Mouse (Mus musculus) thymus, adult 2 months (tissue): ENCODE measurements around the gene Ppm1l. TPM values are rescaled to one million over a fixed set of nuclear protein-coding genes. Genes with fewer than 3 reads are reported as not detected.

Experiments used
- DNase-seq: peaks from one replicate; pipeline ENCODE4 v3.0.0; 2021
- H3K27ac ChIP-seq: fragments of 200-500 bp; 2 replicates; pipeline ENCODE4 v1.5.1; 2012; ENCODE audit warnings: low read length, control low read depth; ENCODE audit not compliant: control insufficient read depth, insufficient read depth
- H3K27me3 ChIP-seq: fragments of 200-500 bp; 2 replicates; pipeline ENCODE4 v1.6.1; 2012; ENCODE audit warnings: mild to moderate bottlenecking, low read length, moderate library complexity, mixed read lengths; ENCODE audit not compliant: control insufficient read depth, insufficient read depth
- H3K36me3 ChIP-seq: fragments of 200-500 bp; 2 replicates; pipeline ENCODE4 v1.6.1; 2012; ENCODE audit warnings: mild to moderate bottlenecking, low read length, moderate library complexity; ENCODE audit not compliant: control insufficient read depth, insufficient read depth
- H3K4me1 ChIP-seq: fragments of 200-500 bp; replicated peaks from 2 replicates; pipeline ENCODE4 v1.6.1; 2012; ENCODE audit warnings: low read length; ENCODE audit not compliant: control insufficient read depth, insufficient read depth
- H3K4me3 ChIP-seq: fragments of 200-500 bp; 2 replicates; pipeline ENCODE4 v1.5.1; 2012; ENCODE audit warnings: mild to moderate bottlenecking, low read length, control low read depth, moderate library complexity; ENCODE audit not compliant: control insufficient read depth, insufficient read depth
- CTCF ChIP-seq: fragments of 200-500 bp; IDR thresholded peaks from 2 replicates; pipeline ENCODE4 v1.5.1; 2012; ENCODE audit warnings: mild to moderate bottlenecking, control low read depth, low read length, moderate library complexity, borderline replicate concordance; ENCODE audit not compliant: control insufficient read depth, poor library complexity, insufficient read depth; ENCODE audit errors: extremely low read depth
- POLR2A ChIP-seq: fragments of 200-500 bp; IDR thresholded peaks from 2 replicates; pipeline ENCODE4 v1.6.1; 2012; ENCODE audit warnings: mild to moderate bottlenecking, low read length, control low read depth, moderate library complexity; ENCODE audit not compliant: control insufficient read depth, poor library complexity, insufficient read depth; ENCODE audit errors: extremely low read depth
- whole genome bisulfite sequencing: fragments of 180-500 bp; shearing (Covaris S2); methylation state at CpG from one replicate; pipeline ENCODE4 v1.1.7; 2018; 5-methylcytosine and 5-hydroxymethylcytosine counted together
- polyA plus RNA-seq: library from polyadenylated mRNA; depleted of rRNA; stranded (reverse); fragments of >200 nt; gene quantifications from 2 replicates; pipeline ENCODE4 v1.2.3, GENCODE M21; 2012

Ppm1l gene
- polyA plus RNA-seq, 1 experiment: 2.6 TPM

DNA sequence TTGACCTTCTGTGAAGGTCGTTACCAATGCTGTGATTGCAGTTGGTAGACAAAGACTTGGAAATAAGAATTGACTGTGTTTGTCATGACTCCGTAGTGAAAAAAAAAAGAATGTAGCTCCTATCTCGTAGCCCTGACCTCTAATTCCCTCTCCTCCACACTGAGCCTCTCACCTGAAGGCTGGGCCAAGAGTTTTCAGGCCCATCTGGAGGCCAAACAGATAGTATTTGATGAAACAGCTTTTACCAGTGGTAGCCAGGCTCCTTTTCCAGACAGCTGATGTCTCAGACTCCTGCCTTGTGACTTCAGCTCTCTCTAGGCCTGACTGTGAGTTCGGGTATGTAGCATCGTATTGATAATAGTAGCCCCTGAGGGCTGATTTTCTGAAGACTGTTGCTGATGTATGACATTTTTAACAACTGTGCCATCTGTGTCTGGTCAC, 45.7 kb downstream of the Ppm1l start:
- Histone ChIP-seq H3K4me1 (no peaks in the 10 kb centered on the region), H3K27ac (no peak overlapping the region), H3K36me3 (no peaks in the 10 kb centered on the region), H3K4me3 (no peak overlapping the region), H3K27me3 (no peaks in the 10 kb centered on the region)
- WGBS: 92% methylated on average over 5 of the region's 5 CpGs
- TF ChIP-seq POLR2A: no peak
- no peak for TF ChIP-seq CTCF
- DNase-seq: no peak

DNA sequence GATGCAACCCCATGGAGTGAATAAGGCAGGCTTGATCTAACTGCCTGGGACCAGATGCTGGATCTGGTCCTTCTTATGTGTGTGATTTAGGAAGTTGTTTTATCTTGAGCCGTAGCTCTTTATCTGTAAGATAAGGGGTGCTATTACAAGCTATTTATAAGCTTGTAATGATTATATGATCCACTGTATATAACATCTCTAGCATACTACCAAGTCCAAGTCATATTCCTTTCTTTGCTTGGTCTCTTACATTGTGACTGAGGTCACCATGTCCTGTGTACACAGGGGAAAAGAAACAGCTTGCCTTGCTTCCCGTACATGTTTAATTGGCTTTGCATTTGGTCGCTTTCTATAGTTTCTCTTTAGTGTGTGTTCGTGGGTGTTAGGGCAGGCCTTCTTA, 46.2 kb downstream of the Ppm1l start:
- no peak for TF ChIP-seq POLR2A
- no peak for TF ChIP-seq CTCF
- H3K4me1 ChIP-seq: no peaks in the 10 kb centered on the region
- no peaks in the 10 kb centered on the region for H3K36me3 ChIP-seq
- H3K27ac ChIP-seq: no peak overlapping the region
- no peak for DNase-seq
- WGBS: 94% methylated on average over 4 of the region's 4 CpGs
- no peaks in the 10 kb centered on the region for H3K27me3 ChIP-seq
- H3K4me3 ChIP-seq: no peak overlapping the region

DNA sequence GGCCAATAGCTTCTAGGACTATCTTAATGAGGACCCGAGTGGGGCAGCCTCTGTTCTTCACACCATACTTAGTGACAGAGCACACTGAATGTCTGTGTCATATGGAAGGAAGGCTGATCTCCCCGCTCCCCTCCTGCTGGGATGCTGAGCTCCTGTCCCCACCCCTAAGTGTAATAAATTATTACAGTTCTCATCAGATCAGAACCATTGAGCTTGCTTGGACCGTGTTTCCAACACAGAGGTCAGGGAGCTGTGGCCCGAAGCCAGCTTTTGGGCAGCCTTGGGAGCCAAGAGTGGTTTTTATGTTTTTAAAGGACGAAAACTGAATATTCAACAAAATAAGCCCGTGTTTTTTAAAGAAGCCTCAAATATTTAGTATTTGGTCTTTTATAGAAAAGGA, 47.5 kb downstream of the Ppm1l start:
- no peak for DNase-seq
- TF ChIP-seq POLR2A: no peak
- no peak for TF ChIP-seq CTCF
- H3K4me1 ChIP-seq: no peaks in the 10 kb centered on the region
- no peak overlapping the region for H3K4me3 ChIP-seq
- H3K27me3 ChIP-seq: no peaks in the 10 kb centered on the region
- 91% methylated on average over 6 of the region's 6 CpGs for WGBS
- H3K36me3 ChIP-seq: no peaks in the 10 kb centered on the region
- no peak overlapping the region for H3K27ac ChIP-seq

DNA sequence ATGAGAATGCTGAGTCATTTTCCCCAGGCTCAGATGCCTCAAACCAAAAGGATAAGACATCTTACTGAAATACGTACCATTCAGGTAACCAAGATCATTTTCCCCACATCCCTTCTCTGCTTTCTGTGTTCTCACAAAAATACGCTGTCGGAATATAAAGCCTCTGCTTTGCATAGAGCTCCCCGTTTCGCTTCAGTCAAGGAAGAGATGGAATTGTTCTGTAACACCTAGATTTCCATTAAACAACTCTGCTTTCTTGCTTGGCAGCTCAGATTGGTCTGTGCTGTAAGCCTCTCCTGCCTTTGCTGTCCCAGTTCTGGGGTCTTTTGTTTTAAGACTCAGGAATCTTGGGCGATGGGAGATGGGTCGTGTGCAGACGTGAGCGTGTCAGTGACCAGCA, 51.3 kb downstream of the Ppm1l start:
- no peak overlapping the region for H3K4me3 ChIP-seq
- H3K27ac ChIP-seq: no peak overlapping the region
- H3K36me3 ChIP-seq: no peaks in the 10 kb centered on the region
- no peak for TF ChIP-seq POLR2A
- TF ChIP-seq CTCF: no peak
- WGBS: 95% methylated on average over 9 of the region's 9 CpGs
- DNase-seq: no peak
- H3K27me3 ChIP-seq: no peaks in the 10 kb centered on the region
- H3K4me1 ChIP-seq: no peaks in the 10 kb centered on the region

DNA sequence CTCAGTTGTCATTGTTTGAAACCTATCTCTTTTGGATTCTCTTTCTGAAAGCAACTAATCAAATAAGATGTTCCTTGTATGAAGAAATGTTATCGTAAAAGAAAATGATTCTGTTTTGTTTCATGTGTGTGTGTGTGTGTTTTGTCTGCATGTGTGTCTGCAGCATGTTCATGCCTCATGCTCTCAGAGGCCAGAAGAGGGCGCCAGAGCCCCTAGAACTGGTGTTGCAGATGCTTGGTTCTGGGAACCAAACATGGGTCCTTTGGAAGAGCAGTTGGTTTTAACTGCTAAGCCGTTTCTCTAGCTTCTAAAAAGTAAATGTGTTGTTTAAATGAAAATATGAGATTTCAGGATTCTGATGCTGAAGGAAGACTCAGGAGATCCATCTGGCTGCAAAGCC, 56.1 kb downstream of the Ppm1l start:
- TF ChIP-seq CTCF (no peak), POLR2A (no peak)
- 95% methylated on average over 3 of the region's 3 CpGs for WGBS
- H3K27ac ChIP-seq: no peak overlapping the region
- no peak overlapping the region for H3K4me3 ChIP-seq
- no peak for DNase-seq
- H3K4me1 ChIP-seq: peaks cover 2% of the 10 kb centered on the region; the same call in 1 of the 2 replicates
- no peaks in the 10 kb centered on the region for H3K36me3 ChIP-seq
- no peaks in the 10 kb centered on the region for H3K27me3 ChIP-seq

DNA sequence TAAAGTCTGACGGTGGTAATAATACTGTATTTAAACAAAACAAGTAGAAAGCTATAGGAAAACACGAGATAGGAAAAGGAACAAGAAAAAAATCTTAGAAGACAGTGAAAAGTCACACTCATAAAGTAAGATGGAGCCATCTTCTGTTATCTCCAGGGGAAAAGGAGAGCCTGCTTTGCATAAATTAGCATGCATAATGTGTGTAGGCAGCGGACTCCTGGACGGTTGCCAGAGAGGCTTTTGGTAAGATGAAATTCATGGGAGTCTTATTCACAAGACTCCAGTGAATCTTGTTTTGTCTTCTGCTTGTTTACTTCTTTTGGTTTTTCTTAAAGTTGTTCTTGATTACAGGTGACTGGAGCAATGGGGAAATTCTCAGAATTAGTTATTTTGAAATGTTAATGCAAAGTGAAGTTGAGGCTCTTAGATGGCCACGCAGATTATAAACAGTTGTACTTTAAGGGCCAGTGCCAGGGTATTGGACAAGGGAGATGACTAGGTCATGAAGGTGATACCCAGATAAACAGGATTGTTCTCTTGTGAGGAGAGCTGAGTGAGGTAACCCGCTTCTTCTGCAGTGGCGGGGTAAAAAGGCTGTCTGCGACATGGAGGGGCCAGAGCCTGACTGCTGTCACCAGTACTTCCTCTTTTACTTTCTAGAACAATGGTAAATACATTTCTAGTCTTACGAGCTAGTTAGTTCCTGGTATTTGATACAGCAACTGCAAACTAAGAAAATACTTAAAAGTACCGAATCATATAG, 57.1 kb downstream of the Ppm1l start:
- 61% methylated on average over 10 of the region's 10 CpGs for WGBS
- no peaks in the 10 kb centered on the region for H3K36me3 ChIP-seq
- no peak for DNase-seq
- TF ChIP-seq CTCF (no peak), POLR2A (no peak)
- H3K27me3 ChIP-seq: no peaks in the 10 kb centered on the region
- H3K27ac ChIP-seq: no peak overlapping the region
- H3K4me1 ChIP-seq: peaks cover 2% of the 10 kb centered on the region; the same call in 1 of the 2 replicates
- no peak overlapping the region for H3K4me3 ChIP-seq

DNA sequence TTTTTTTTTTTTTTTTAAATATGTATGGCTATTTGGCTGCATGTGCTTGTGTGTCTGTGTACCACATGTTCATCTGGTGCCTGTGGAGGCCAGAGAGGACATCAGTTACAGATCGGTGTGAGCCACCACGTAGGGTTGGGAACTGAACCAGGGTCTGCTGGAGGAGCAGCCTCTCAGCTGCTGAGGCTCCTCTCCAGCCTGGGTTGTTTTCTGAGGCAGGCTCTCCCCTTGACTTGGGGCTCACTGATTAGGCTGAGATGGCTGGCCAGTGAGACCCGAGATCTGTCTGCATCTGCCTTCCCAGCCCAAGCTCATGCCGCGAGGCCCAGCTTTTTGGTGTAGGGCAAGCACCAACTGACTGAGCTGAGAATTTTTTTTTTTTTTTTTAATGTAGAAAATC, 57.9 kb downstream of the Ppm1l start:
- Histone ChIP-seq H3K27me3 (no peaks in the 10 kb centered on the region), H3K27ac (no peak overlapping the region), H3K4me3 (no peak overlapping the region), H3K36me3 (no peaks in the 10 kb centered on the region), H3K4me1 (peaks cover 2% of the 10 kb centered on the region; the same call in 1 of the 2 replicates)
- WGBS: 77% methylated on average over 5 of the region's 5 CpGs
- no peak for TF ChIP-seq POLR2A
- no peak for DNase-seq
